Mouse (Mus musculus): ENCODE measurements at regions not wholly inside any gene's neighbourhood (a gene's known extent, or its start where the extent isn't known, plus 50 kb on each side); places are given as distances from the start of the nearest gene placed in this dataset.

GRCm38 (mm10) chr12:59304522-59304921 is 85.0 kb upstream of the Fbxo33 start:
- no peak for DNase-seq
